Mouse (Mus musculus): ENCODE results near the gene Gm17657.

DNA sequence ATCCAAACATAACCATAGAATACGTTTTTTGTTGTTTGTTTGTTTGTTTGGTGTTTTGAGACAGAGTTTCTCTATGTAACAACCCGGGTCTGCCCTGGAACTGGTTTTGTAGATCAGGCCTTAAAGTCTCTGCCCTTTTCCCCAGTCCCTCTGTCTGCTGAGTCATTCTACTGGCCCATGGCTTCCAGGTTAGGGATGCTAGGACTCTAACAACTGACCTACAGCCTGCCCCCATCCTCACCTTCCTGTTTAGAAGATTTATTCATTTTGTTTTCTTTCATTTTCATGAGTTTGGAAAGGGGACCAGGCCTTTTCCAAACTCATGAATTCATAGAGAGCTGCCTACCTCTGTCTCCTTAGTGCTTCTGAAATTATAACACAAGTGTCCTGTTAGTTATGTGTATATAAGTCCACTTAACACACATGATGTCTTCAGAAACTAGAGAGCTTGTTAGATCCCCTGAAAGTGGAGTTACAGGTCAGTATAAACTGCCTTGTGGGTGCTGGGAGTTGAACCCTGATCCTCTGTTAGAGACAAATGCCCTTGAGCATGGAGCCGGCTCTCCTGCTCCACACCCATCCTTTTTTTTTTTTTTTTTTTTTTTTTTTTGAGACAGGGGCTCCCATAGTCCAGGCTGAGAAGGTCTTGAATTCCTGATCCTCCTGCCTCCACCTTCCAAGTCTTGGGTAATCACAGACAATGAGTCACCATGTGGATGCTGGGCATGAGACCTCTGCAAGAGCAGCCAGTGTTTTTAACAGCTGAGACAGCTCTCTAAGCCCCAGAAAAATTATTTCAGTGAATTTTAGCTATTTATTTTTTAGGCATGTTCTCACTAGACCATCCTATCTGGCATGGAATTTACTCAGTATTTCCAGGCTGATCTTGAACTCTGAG is 63.9 kb downstream of the Gm17657 start:
- no peak for TF ChIP-seq CTCF (IDR thresholded peaks at IDR 0.05; ENCODE audit: low read depth)
- no peak for TF ChIP-seq EP300 (IDR thresholded peaks at IDR 0.05; ENCODE audit: low read depth)
